Mouse (Mus musculus) adrenal gland, postnatal 10 days (tissue): ENCODE results near the gene Myoz1. TPM values are rescaled to one million over a fixed set of nuclear protein-coding genes. Genes with fewer than 3 reads are reported as not detected.
A peak's percentile ranks its signal among the peaks of the same experiment; 100 is the strongest.

Source experiments
- DNase-seq: peaks from one replicate; pipeline ENCODE4 v3.0.0; 2021; ENCODE audit warnings: mixed read lengths
- total RNA-seq, 2 experiments: library from RNA; stranded (reverse); gene quantifications; 2 replicates each; pipeline ENCODE4 v1.2.3; 2021

Gene Myoz1
- total RNA-seq, 2 experiments from 2014 or later = 27.5 to 61.9 TPM

GRCm38 (mm10) chr14:20672990-20673389, 16.6 kb upstream of the Myoz1 start:
- DNase-seq = no peak

GRCm38 (mm10) chr14:20668154-20668810, 11.9 kb upstream of the Myoz1 start, which contains the start of gene Synpo2l:
Gene Synpo2l (minus strand): TSS chr14:20668354.
- no peak for DNase-seq

DNA sequence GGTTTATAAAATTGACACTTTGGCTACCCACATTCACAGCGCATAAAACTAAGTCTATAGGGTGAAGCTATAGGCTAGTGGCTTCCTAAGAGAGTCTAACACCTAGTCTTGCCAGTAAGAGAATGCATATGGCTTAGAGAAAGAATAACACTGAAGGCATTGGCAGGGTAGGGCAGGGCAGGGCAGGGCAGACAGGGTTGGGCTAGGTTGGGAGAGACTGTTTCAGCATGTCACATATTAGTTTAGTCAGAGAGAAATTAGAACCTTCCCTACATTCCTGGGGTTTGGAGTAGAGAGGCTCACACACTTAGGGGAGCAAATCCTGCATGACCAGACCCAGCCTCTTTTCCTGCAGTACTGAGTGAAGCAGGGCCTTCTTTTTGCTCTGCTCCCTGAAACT, 11.1 kb upstream of the Myoz1 start:
- no peak for DNase-seq

DNA sequence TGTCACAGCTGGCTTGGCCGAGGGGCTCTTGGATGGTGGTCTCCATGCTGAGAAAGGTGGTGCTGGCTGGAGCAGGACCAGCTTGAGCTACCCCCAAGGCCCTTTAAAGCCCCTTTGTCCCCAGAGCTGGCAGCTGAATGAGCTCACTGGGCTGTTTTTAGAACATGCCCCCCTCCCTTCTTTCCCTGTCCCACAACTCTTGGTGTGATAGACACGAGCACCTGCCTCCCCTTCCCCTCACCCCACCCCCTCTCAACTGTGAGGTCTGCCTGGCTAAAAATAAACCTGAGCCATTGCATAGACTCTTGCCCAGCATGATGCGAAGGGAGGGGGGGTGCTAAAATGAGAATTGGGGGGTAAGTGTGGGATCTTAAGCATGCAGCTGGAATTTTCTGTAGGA, 8.1 kb upstream of the Myoz1 start:
- DNase-seq = no peak

- DNase-seq = no peak
These were observed 7.3 kb upstream of the Myoz1 start for GRCm38 (mm10) chr14:20663601-20664000.

- DNase-seq = no peak
These were observed 6.4 kb upstream of the Myoz1 start for GRCm38 (mm10) chr14:20662740-20663139.

DNA sequence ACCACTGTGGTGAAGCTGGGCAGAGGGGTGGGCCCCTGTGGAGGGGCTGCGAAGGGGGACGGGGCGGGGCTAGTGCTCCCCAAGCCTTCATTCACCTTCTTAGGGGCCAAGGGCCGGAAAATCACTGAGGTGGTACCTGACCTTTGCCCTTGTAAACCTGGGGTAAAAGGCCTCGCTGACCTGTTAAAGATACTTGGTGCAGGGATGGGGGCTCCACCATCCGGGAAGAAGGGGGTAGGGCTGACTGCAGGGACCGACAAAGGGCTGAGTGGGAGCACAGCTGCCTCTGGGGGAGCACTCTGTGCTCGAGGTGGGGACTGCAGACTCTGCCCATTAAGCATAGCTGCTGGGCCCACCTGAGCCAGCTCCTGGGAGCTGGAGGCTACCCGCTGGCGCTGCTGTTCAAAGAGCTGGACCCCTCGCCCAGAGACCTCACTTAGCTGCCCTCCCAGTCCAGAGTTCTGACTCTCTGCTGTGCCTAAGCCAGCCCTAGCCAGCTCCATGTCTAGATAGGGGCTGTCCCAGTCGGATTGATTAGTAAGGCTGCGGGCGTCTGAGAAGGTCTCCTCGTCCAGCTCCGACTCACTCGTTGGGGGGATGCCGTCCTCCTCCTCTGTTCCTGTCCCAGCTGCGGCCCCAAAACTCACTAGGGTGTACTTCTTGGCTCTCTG, 5.5 kb upstream of the Myoz1 start:
- no peak for DNase-seq

- peak; percentile 94 for DNase-seq
These were observed 4.7 kb upstream of the Myoz1 start for GRCm38 (mm10) chr14:20660827-20661660.

GRCm38 (mm10) chr14:20659687-20660086, 3.3 kb upstream of the Myoz1 start:
- DNase-seq = no peak

DNA sequence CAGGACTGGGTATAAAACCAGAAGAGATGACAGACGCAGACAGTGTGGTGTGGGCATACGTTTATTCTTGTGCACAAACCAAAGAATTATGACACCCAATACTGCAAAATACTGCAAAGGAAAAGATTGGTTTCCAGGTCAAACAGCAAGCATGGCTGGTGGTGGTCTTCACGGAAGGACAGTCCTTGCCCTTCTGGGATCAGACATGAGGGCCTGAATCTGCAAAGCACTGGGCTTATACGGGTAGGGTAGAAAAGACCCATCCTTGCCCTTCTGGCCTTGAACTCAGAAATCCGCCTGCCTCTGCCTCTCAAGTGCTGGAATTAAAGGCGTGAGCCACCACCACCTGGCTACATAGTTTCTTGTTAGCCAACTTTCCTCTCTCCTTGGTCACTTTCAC, 2.6 kb upstream of the Myoz1 start:
- DNase-seq = no peak

- DNase-seq = peak; percentile 61
These were observed 2.0 kb upstream of the Myoz1 start for GRCm38 (mm10) chr14:20658326-20658725.

- peak; percentile 35 for DNase-seq
These were observed 609 bp downstream of the Myoz1 start for GRCm38 (mm10) chr14:20655731-20656130.

DNA sequence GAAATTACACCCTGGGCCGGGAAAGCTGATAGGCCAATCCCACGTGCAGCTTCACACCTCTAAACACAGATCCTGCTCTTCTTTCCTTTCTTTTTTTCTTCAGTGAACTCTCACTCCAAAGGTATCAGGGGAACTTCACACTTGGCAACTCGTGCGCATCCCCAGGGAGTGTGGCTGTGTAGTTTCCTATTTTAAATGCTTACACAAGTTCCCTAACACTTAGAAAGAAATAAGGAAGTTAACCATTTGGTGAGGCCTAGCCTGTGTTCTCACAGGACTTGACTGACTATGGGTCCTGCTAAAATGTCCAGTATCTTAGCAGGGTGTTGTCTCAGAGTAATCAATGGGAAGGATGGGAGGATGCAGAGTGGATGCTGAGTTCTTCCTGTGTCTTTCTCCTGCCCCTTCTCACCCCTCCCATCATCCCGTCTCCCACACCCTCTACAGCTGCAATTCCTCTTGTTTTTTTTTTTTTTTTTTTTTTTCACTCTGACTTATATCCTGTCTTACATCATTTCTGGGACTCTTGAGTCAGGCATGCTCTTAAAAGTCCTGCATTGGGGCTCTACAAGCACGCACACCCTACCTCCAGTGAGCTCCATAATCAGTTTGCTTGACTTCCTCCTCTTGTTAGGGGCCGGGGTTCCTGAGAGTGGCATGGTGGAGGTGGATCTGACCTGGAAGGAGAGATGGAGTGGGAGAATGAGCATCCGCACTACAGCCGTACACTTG, 1.5 kb downstream of the Myoz1 start:
- peak; percentile 64 for DNase-seq

- no peak for DNase-seq
These were observed 4.6 kb downstream of the Myoz1 start for GRCm38 (mm10) chr14:20651722-20652256.

DNA sequence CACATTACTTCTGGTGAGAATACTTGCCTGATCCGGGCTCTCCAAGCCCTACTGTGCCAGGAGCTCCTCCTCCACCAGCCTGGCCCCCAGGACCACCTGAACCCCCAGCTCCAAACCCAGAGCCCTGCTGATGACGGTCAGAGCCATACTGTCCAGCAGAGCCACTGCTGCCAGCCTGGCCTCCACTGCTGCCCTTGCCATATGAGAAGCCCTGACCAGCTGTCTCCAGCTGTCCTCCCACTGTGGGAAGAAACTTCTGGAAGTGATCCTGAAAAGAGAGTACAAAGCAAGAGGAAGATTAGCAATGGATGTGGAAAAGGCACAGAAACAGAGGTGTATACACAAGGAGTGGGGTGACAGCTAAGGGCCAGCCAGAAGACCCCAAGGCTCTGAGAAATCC, 5.3 kb downstream of the Myoz1 start:
- DNase-seq = no peak

DNA sequence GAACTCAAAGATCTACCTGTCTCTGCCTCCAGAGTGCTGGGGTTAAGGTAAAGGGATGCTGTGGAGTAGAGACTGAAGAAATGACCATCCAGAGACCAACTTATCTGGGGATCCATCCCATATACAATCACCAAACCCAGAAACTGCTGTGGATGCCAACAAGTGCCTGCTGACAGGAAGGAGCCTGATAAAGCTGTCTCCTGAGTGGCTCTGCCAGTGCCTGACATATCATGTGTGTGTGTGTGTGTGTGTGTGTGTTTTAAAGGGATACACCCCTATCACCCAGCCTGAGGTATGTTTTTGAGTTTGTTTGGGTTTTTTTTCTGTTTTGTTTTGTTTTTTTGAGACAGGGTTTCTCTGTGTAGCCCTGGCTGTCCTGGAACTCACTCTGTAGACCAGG, 10.0 kb downstream of the Myoz1 start:
- DNase-seq = no peak

- no peak for DNase-seq
These were observed 10.8 kb downstream of the Myoz1 start for GRCm38 (mm10) chr14:20645547-20645946.

DNA sequence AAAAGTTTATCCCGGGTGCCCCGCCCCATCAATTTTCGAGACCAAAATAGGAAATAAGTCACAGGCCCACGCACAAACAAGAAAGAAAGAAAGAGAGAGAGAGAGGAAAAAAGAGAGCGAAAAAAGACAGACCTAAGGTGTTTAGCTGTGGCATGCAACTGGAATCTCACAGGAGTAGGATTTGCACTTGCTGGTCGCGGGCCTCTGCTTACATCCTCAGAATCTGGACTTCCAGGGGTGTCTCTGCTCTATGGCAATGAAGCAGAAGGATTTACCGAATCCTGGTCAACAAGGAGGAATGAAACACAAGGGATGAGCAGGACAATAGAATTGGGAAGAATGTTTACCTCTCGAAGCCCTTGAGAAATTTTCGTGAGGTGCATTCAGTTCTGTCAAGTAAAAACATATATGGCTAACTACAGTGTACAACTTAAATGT, 14.9 kb downstream of the Myoz1 start:
- DNase-seq = no peak

- DNase-seq = peak; percentile 98
These were observed 15.5 kb downstream of the Myoz1 start, which contains the start of gene Usp54 for GRCm38 (mm10) chr14:20640644-20641437. Gene Usp54 (minus strand): TSS chr14:20641063.

DNA sequence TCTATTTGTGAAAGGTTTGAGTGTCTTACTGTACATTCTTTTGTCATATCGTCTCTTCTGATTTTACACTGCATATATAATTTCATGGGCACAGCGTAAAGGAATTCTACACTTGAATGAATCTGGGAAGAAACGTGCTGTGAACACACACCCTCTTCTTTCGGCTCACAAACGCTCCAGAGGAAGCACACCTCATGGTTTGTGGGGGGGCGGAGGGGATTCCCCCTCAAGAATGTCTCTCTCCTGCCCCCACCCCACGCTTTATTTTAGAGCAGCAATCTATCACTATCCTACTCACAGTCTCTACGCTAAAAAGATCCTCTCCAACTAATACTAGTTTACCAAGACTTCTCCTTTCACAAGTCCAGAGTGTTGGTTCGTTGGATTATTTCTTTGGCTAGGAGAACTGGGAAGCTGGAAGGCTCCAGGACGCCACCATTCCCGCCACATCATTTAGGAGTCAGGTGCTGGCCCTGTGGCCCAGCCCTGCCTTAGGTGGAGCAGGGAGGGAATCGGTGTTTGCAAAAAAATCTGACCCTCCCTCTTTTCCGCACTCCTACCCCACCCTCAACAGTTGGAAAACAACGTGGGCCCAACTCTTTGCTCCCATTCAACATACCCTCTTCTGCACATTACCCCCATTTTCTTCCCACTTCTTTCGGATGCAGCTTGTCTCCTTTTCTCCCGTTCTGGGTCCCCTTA, 16.3 kb downstream of the Myoz1 start:
- peak; percentile 17 for DNase-seq
